Mouse (Mus musculus) heart, postnatal 36 days (tissue): ENCODE results near the gene Slc19a2. TPM values are rescaled to one million over a fixed set of nuclear protein-coding genes. Genes with fewer than 3 reads are reported as not detected.

ENCODE experiments used
- DNase-seq, 2 experiments: peaks; one replicate each; pipeline ENCODE4 v3.0.0; 2021 to 2022
- intact Hi-C: fragments of 180-260 bp; cut with DNase I; formaldehyde crosslinking; loops from one replicate; pipeline ENCODE4 v1.15.1; 2025
- total RNA-seq, 2 experiments: library from RNA; stranded (reverse); gene quantifications; 2 replicates each; pipeline ENCODE4 v1.2.3; 2021

Gene Slc19a2
- total RNA-seq, 2 experiments from 2014 or later: 7.1 to 8.7 TPM

DNA sequence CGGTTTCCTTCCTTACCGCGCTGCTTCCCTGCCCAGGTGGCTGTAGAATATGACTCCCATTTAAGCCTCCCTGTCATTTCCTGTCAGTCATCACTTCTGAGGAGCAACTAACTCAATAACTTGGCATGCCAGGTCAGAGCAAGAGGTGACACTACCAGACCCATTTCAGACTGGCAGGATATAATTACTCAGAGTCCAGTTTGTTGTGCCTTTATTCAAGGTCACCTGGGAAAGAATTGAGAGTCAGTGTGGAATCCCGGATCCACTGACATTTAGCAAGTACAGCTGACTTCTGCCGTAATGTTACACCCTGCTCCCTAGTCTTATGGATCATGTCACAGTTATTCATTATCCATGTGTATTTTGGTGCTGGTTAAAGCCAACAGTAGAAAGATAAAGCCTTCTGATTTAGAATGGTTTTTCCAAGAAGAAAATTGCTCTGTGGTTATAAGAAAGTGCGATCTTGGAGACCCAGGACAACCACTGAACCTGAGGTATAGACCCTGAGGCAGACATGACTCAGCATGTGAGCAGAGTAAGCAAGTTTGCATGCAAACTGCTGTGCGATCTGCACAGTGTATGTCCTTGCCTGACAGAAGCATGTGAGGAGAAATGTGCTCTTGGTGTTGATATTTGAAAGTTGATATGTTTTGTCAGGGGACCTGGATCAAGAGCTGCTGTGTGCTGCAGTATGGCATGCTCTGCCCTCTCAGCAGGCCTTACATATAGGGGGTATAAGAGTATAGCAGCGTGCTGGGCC lies 1.7 kb downstream of the Slc19a2 start:
- intact Hi-C loops: no loop called here
- DNase-seq: no peak

DNA sequence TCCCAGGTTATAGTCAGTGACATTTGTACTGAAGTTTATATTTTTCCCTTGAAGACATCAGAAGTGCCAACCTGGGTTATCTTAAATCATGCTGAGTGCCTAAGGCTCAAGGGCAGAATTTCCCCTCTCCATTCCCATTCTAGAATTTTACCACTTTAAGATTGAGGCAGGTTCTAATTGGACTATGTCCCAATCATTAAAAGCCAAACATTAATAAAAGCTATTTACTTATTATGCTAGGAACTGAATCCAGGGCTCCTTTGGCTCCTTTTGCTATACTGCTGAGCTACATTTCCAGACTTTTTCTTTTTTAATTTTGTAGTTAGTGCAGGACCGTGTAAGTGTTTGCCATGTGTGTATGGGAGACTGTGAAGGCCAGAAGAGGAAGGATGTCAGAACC lies 2.6 kb downstream of the Slc19a2 start:
- intact Hi-C loops: no loop called here
- DNase-seq: no peak

DNA sequence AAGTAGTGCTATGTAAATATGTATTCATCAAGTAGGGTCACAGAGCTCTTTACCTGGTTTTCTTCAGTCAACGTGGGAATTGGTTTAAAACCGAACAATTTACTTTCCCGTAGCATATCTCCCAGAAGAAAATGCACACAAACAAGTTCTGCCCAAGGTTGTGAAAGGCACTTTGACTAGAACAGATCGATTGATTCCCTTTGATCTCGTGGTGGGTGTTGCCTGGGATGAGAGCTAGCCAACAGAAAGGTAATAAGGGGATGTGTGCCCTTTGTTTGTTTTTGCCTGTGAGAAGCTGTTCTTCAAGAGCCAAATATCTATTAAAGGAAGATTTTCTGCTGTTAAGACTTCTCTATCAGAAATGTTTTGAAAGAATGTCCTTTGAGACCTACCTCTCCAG lies 3.7 kb downstream of the Slc19a2 start:
- no peak for DNase-seq
- intact Hi-C loops: no loop called here

- intact Hi-C loops: no loop called here
- no peak for DNase-seq
Measured at GRCm38 (mm10) chr1:164254836-164255235, 6.0 kb downstream of the Slc19a2 start.

DNA sequence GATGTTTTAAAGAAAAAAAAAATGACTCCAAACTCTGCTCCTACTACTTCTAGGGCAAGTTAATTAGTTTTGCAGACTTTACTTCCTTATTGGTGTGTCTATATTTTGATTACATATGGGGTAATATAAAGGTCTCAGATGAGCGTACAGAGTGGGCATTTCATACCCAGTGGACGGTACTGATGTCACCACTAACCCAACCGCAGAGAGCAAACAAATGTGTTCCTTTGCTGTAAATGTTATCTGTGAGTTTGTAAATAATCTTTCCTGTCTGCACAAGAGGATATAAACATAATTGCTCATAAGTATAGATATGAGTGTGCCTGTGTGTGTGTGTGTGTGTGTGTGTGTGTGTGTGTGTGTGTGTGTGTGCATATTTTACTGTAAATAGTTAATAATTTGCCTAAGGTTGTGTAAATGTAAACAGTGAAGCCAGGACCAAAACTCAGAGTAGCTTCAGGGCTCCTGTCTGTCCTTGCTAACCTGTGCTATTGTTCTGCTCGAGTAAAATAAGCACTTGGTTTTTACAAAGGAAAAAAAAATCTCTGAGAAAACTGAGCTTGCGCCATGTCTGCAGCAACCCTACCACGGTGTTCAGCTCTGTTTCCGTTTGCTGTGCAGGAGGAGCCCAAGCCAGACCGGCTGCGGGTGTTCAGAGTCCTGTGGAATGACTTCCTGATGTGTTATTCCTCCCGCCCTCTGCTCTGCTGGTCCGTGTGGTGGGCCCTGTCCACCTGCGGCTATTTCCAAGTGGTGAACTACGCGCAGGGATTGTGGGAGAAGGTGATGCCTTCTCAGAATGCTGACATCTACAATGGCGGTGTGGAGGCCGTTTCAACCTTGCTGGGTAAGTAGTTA lies 11.6 kb downstream of the Slc19a2 start:
- DNase-seq: no peak
- intact Hi-C loops: no loop called here

DNA sequence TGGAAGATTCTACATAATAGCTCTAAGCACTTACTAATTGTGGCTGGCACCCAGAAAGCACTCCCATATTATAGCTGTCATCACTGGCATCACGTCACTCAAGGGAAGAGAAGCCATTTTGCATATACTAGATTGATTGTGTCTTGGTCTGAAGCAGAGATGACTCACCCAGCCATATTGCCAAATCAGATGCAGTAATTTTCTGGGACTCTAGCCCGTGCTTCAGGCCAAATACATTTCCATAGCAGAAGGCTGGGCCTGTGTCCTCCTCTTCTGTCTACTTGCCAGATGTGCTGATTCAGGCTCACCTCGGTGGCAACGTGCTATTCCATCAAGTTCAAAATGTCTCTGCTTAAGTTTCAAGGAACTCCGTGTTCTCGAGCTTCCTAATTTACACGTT lies 12.7 kb downstream of the Slc19a2 start:
- intact Hi-C loops: no loop called here
- DNase-seq: peak in 1 of 2 experiments; percentile 3

GRCm38 (mm10) chr1:164270941-164271340 lies 22.1 kb downstream of the Slc19a2 start:
- DNase-seq: no peak
- intact Hi-C loops: no loop called here

DNA sequence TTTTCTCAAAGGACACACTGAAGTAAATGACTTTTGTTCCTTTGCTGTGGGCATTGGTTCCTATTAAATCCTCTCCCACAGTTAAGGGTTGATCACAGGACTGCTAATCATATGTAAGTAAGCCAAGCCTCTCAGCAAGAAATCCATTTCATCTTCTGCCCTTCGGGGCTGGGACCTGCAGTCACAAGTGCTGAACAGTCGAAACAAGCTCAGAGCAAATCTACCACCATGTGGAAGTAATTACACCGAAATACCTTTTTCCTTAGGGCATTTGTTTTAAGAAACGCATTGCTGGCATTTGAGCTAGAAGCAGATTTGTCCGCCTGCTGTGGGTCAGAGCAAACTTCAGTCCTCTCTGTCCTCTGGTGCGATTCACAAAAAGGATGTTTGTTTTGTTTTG lies 24.8 kb downstream of the Slc19a2 start:
- no peak for DNase-seq
- intact Hi-C loops: no loop called here

GRCm38 (mm10) chr1:164275455-164275954 lies 26.7 kb downstream of the Slc19a2 start, which contains the start of gene Ccdc181:
TSS of gene Ccdc181 (plus strand) at chr1:164275585.
- peak; percentile 87 to 88 for DNase-seq
- intact Hi-C loops: no loop called here

GRCm38 (mm10) chr1:164276552-164276951 lies 27.7 kb downstream of the Slc19a2 start:
- no peak for DNase-seq
- intact Hi-C loops: no loop called here

GRCm38 (mm10) chr1:164279332-164279731 lies 30.5 kb downstream of the Slc19a2 start:
- intact Hi-C loops: no loop called here
- no peak for DNase-seq

DNA sequence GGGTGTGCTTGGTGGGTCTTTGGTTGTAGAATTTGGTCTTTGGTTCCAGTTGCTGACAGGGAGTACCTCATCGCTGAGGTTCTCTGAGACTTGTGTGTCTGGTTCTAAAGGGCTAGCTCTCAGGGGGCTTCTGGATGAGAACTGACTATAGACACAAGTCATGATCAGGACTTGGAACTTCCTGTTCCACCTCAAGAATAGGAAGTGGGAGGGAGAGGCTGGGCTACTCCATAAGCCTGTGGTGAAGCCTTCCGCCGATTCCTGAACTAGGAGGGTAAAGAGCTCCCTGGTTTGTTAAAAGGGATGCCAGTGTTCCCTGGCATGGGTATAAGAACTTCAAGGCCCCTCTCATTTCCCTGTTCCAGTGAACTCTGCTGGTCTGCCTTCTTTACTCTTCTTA lies 35.2 kb downstream of the Slc19a2 start:
- intact Hi-C loops: no loop called here
- DNase-seq: no peak

- intact Hi-C loops: no loop called here
Measured at GRCm38 (mm10) chr1:164287406-164287805, 38.6 kb downstream of the Slc19a2 start.

DNA sequence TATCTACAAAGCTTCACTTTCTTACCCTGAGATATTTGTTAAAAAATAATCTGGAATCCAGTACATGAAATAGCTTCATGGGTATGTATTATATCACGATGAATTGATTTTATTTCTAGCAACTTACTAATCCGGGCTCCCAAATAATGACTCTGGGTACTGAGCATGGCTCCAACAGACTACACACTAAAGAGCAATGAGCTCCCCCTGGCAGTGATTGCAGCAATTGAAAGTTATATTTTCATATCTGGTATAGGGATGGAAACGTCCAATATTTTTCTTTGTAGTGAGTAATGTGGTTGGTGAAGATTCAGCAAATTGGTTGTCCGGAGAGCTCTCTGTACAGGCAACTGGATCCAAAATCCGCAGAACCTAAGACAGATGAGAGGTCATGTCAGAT lies 43.2 kb downstream of the Slc19a2 start:
- no peak for DNase-seq
- intact Hi-C loops: no loop called here

More at GRCm38 (mm10) chr1:164287406-164287805, 38.6 kb downstream of the Slc19a2 start:
- no peak for DNase-seq

DNA sequence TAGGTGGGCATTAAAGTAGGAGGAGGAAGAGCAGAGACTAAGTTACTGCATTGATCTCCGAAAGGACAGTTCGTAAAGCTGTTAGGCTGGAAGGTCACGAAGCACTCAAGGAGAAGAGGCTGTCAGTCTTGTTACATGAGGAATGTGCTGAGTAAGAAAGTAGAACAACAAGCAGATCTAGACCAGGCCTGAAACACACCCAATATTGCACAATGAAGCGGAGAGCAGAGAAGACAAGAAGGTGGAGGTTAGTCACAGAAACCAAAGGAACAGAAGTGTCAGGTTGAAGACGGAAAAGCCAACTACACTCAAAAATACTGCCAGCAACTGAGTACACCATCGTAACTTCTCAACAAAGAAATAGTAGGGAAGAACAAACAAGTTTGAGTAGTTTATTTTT lies 45.2 kb downstream of the Slc19a2 start:
- no peak for DNase-seq
- intact Hi-C loops: no loop called here

GRCm38 (mm10) chr1:164296473-164296872 lies 47.6 kb downstream of the Slc19a2 start:
- DNase-seq: no peak
- intact Hi-C loops: no loop called here

- intact Hi-C loops: no loop called here
- DNase-seq: no peak
Measured at GRCm38 (mm10) chr1:164301949-164302348, 53.1 kb downstream of the Slc19a2 start.

GRCm38 (mm10) chr1:164303821-164304220 lies 55.0 kb downstream of the Slc19a2 start, which contains the start of gene Nme7:
TSS of gene Nme7 (plus strand) at chr1:164304121.
- no peak for DNase-seq
- intact Hi-C loops: no loop called here

DNA sequence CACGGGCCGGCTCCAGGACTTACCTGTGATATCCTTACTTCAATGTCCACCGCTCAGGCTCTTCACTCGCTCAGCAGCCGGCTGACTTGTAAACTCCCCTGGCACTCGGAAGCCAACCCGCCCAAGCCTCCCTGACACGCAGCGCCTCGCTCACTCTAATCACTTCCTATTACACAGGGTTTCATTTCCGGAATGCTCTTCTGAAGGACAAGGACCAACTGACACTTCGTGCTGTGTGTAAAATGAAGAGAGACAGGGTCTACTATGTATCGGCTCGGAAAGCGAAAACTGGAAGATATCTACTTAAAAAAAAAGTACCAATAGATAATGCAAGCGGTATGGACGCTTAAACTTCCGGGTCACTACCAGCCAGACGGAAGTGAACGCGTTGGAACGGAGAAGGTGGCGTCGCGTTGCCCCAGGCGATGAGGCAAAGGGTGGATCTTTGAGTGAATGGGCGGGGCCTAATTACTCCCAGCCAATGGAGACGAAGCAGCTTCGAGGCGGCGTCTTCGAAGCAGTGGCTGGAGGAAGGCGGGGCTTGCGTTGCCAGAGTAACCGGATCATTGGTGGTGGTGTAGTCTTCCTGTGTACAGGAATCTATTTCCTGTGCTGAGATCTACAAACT lies 58.4 kb downstream of the Slc19a2 start, which contains the start of gene Blzf1:
Gene Blzf1, minus strand, starts transcription at position 366 of the 628 bp plus-strand sequence.
- DNase-seq: peak; percentile 92 to 95
- intact Hi-C loops: no loop called here

GRCm38 (mm10) chr1:164307922-164308321 lies 59.1 kb downstream of the Slc19a2 start:
- intact Hi-C loops: no loop called here
- DNase-seq: no peak

- intact Hi-C loops: loop anchor here (10.0 kb wide), 1 partner anchor 921 kb away; the partner anchor contains the start of gene Tiprl
- DNase-seq: no peak
Measured at GRCm38 (mm10) chr1:164314085-164314484, 65.2 kb downstream of the Slc19a2 start.
